Mouse (Mus musculus) retina, postnatal 1 day (tissue): ENCODE measurements around the gene Adam1a.

Source experiments
- DNase-seq: peaks from one replicate; pipeline ENCODE4 v3.0.0-alpha.2; 2012

The Adam1a gene

DNA sequence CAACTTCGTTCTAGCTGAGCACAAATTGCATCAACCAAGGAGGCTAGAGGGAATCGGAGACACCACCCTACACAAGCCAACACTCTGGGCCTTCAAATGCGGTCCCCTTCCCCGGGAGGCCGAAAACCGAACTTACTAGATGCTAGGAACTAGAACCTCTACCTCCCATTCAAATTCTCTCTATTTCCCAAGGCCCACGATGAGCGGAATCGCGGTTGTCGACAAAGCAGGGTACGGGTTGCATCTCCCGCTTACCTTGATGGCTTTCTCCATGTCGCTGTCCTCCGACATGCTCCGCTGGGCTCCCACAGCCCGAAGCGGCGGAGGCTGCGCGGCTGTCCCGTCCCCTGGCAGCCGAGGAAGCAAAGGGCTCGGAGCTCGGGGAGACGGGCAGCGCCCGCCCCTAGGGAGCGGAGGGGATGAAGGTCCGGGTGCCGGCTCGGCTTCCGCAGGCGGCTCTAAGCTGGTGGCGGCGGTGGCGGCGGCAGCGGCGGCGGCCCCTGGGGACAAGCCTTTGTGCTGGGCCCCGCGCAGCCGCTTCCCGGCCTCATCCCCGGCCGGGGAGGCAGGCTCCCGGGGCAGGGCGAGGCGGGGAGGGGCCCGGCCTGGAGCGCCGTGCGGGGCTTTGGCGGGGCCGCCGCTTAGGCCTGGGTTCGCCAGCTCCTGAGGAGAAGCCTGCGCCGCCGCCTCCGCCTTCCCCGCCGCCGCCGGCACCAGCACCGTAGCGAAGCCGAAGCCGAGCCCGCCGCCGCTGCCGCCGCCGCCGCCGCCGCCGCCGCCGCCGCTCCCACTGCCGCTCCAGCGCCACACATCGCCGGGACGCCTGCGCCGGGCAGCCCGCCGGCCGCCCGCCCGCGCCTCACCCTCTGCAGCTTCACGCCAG, at the start of gene Adam1a, which contains the start of gene Gm42878:
Gene Adam1a, minus strand, starts transcription at position 573 of the 883 bp plus-strand sequence.
Gene Gm42878, minus strand, starts transcription at position 573 of the 883 bp plus-strand sequence.
- peak; percentile 62 for DNase-seq

DNA sequence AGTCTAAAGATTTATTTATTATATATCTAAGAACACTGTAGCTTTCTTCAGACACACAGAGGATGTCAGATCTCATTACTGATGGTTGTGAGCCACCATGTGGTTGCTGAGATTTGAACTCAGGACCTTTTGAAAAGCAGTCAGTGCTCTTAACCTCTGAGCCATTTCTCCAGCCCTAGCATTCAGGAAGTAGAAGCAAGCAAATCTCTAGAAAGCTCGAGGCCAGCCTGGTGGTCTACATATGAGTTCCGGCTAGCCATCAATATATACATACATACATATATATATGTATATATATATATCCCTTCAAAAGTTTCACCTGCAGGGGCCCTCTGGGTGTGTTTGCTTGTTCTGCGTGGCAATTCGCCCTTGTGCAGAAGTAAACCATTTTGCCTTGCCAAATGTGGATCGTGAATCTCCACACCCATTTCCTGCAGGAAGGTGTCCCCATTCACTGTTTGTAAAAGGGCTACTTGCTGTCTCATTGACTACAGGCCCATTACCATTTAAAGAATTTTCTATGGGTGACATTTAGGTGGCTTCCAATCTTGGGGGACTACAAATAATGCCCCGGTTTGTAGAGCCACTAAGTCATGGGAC, 49.5 kb upstream of the Adam1a start:
- DNase-seq = no peak

DNA sequence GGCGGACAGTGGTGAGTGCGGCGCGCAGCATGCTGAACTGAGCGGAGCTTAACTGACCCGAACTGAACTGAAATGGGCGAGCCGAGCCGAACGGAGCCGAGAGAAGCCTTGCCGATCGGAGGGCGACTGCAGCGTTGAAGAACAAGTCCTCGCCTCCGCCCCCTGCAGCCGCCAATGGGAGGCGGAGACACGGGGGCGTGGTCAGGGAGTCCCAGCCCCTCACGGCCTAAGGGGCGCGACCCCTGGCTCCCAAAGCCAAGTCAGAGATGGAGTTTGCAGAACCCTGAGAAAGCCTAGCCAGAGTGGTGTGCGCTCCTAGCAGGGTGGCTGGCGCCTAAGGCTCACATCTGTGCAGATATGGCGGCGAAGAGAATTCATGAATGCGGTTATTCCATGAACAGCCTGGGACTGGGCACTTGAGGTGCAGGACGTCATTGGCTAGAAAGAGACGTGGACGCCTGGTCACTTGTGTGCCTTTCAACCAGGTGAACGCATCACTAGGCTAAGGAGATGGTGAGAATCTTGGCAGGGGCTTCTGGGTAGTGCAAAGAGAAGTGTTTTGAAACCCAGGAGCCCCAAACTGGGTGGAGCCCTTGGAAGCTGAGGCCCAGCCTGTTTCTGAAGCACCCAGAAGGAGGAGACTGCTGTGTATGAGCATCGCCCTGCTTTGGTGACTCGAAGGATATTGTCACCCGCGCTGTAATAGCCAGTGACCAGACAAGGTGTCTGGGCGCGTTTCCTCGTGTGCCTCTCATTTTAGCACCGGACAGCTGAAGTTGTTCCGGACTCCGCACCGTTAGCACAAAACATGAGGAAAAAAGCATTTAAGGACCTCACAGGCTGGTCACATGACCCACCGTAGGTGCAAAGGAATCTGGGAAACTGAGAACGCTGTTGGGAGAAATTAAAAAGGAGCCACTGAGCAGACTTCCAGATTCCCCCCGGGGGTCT, 48.4 kb upstream of the Adam1a start, which contains the start of gene Aldh2:
Gene Aldh2, minus strand, starts transcription at position 374 of the 951 bp plus-strand sequence.
- peak; percentile 89 for DNase-seq

DNA sequence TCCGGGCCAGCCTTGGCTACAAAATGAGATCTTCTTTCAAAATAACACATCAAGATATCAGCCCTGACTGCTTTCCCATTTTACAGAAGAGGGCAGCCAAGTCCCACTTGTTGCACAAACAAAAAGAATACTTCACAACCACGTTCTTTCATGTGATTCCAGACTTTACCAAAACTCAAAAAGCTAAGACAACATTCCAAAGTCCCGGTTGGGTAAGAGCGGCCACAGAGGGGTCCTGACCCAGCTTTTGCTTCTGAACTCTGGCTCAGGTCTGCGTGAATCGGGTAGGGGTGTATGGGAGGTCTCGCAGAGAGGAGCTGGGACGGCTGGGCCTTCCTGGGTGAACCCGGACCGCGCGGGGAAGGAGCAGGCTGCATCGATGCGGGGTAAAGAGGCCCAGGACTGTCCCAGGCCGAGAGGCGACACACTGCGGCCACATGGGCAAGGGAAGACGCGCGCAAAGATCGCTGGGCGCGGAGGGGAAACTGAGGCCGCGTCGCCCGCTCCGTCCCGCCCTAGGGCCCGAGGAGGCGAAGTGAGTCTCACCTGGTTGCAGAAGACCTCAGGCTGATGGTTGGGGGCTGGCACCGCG, 47.6 kb upstream of the Adam1a start:
- DNase-seq = peak; percentile 4

DNA sequence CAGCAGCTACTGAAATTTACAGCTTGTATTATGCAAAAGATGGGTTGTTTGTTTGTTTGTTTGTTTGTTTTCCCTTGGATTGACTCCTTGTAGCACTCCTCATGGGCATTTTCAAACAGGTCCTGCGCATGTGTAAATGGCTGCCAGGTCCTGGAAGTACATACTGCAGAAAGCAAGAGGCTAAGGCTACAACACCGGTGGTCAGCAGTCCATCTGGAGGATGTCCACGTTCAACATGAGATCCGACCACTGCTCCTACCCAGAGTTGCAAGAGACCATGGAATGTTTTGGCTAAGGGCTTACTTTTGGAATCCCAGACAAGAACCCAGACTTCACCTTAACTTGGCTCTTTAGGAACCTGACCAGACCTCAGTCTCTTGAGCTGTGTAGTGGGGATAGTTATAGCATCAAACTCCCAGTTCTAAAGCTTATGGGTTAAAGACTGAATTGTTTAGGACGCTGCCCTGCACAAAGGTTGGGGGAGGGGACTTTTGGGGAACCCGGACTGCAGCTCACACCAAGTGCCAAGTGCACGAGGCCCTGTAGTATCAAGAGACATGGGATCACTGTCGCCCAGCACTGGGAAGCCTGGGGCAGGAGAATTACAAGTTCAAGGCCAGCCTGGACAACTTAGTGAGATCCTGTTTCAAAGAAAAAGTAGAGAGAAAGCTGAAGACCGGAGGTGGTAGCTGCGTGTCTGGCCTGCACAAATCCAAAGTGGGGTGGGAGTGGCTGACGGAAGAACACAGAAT, 47.0 kb upstream of the Adam1a start:
- DNase-seq = no peak

DNA sequence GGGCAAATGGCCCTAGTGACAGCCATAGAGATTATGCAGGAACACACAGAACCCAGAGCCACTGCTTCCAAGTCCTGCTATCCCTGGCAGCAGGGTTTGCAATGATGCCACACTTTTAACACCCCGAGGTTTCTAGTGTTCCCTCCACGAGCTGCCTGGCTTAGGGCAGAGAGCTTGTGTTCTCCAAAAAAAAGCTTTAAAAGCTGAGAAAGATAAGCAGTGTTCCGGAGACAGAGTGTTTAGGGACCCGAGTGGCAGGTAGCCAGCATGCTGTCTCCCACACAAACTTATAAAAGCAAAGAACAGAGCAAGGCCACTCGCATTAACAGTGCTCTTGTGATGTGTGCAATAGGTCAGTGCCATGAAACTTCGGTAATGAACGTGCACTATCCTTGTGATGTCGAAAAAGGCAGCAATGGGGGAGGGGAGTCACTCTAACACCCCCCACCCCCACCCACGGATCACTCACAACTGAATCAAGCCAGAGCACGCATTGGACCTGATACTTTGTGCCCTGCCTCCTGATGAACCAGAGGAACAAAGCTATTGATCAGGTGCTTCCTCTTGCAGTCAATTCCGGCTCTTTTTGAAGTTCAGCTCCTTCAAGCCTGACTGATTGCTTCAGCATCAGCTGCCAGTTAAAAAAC, 46.3 kb upstream of the Adam1a start:
- no peak for DNase-seq

DNA sequence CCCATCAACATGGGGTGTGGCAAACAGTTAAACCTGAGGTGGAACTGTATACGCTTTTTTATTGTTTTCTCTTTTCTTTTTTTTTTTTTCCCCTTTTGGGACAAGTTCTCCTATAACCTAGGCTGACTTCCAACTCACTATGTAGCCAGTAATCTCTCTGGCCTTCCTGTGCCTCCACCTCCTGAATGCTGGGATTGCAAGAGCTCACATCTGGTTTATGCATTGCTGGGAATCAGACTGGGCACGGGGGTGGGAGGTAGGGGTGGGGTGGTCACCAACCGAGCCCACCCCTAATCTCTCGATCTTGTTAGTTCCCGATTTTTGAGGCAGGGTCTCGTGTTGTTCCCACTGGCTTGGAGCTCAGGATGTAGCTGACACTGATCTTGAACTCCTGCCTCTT, 44.6 kb upstream of the Adam1a start:
- DNase-seq = no peak

DNA sequence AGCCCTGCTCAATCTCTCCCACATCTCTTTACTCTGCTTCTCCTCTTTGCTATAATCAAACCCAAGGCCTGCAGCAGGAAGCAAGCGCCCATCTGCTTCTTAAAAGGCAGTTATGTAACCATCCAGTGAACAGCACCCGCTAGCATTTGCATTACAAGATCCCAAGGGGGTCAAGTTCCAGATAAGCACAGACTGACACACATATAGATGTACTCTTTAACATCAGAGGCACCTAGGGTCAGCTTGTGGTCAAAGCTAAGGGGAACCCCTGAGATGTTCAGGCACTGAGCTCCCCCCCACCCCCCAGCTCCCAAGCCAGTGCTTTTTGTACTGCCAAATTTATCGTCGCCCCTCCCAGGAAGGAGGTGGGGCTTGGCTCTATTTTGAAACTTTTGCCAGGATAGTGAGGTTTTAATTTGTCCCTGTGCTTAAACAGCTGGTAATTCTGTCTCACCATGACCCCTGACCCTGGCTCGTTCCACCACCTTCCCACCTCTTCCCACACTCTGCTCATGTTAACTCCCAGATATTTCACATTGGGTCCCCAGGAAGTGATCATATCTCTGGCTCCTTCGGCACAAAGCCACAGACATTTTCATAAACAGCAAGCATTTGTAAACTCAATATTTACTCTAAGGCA, 41.2 kb upstream of the Adam1a start:
- DNase-seq = no peak

DNA sequence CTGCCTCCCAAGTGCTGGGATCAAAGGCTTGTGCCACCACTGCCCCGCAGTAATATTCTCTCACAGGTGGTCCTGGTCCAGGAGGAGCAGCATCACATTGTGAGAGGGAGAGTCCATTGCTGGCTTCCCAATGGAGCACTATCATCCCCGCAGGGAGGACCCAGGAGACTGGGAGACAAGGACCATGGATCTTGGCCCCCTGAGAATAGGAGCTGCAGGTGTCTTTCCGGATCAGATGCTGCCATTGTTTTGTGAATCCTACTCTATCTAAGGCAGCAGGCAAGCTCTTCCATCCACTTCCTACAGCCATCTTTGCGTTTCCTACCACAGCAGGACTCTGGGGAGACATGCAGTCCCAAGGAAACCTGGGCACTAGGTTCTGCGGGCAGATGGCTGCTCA, 40.4 kb upstream of the Adam1a start:
- no peak for DNase-seq

DNA sequence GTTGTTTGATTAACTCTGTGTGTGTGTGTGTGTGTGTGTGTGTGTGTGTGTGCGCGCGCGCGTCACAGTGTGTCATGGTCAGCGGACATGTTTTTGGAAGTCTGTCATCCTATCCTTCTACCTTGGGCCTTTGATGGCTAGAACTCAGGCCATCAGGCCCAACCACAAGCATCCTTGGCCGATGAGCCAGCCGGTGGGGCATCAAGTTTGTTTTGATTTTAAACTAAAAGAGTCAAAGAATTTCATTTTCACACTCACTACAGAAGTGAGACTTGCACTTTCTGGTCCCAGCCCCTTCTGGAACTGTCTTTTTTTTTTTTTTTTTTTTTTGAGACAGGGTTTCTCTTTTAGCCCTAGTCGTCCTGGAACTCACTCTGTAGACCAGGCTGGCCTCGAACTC, 39.7 kb upstream of the Adam1a start:
- DNase-seq = no peak

DNA sequence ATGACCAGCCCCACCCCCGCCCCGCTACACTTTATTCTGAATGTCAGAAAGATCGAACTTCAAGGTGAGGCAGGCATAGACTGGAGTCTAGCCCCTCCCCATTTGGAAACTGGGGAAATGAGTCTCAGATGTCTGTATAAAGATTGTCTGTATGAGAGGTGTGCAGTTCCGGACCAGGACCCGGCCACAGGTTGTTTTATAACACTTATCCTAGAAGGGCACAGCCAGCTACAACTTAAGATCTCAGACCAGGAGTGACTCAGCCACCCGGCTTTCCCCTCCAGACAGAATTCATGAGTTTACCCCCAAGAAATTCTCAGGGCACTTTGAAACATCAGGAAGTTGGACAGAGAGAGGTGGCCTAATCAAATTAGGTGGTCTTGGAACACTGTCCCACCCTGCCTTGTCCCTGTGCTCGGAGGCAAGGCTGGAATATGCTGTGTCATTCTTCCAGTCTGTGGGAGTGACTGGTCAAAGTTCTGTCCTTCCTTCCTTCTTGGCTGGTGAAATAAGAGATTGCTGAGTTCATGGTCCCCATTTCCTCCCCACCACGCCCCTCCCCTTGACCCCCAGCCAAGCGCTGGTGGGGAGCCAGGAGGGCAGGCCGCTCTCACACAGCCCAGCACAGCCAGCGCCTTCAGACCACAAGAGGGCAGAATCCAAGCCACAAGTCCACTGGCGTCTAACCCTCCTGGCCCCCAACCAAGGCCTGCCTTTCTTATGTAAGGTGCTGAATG, 38.7 kb upstream of the Adam1a start:
- peak; percentile 31 for DNase-seq

DNA sequence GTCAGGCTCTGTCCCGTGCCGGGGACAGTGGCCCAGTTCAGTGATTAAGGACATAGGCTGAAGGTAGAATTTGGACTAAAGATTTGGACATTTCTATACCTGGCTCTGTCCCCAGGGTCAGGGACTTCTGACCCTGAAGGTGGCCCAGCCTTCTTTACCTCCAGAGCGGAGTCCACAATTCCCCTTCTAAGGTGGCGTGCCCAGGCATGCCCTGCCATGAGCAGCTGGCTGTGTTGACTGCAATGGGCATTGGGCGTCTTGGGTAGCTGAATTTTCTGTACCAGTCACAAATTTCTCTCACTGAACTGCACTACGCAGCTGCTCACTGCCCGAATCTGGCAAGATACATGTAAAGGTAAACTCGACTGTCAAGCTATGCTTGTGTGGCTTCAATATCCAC, 36.7 kb upstream of the Adam1a start:
- no peak for DNase-seq

DNA sequence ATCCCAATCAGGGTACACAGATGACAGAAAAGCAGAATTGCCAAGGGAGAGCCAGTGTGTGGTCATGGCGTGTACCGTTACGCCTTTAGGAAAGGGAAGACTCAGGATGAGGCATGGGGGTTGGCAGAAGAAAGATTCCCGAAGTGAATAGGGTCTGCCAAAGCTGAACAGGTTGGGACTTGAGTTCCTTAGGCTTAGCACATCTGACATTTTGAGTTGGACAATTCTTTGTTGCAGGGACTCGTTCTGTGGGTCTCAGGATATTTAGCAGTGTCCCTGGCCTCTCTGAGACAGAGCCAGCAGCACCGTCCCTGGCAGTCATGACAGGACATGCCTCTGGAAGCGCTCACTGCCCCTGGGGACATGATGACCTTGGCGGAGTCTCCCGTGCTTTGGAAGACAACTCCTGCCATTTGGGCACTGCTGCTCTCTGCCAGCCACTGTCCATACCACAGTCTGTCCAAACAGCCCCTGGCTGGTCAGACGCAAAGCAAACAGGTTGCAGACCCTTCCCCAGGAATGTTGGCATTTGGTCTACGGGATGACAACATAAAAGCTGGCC, 31.7 kb upstream of the Adam1a start:
- no peak for DNase-seq

DNA sequence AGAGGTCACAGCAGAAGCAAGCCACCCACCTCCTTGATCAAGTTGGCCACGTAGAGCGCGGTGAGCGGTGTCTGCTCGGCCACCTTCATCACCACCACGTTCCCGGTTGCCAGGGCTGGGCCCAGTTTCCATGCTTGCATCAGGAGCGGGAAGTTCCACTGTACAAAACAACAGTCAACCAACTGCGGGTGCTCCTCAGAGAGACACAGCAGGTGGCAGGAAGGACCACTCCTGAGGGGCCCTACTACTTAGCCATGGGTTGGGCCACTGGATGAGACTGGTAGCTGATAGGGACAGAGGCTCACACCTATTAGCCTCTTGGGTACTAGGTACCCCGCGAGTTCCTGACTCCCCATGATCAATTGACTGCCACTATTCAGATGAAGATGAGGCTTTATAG, 30.6 kb upstream of the Adam1a start:
- no peak for DNase-seq

DNA sequence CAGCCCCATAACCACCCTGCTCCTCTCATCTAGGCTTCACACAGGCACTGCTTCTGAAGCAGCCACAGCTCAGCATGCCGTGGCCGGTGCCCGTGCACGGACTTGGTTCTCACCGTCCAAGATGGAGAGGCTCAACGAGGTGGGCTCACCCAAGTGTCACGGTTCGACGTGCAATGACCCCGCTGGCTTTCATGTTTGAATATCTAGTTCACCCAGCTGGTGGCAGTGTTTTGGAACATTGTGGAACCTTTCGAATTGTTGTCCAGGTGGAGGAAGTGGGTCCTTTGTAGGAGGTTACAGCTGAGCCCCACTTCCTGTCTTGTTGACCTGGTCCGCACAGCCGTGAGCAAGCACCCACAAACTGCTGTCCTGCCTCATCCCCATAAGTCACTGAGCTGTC, 28.9 kb upstream of the Adam1a start:
- no peak for DNase-seq

DNA sequence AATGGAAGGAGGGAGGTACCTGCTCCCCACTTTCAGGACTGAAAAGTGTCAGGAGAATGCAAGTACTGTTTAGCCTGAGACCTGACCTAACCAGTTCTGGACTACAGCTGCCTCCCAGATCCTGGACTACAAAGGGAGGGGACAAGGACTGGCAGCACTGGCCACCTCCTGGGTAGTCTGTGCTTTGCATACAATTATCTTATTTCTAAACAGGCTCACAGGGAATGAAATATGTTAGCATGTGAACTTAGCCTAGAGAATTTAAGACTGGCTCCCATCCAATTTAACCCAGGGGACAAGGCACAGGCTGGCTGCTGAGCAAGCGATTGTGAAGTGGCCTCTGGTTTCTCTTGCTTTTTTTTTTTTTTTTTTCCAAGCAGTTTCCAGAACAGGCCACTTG, 25.5 kb upstream of the Adam1a start:
- DNase-seq = no peak

DNA sequence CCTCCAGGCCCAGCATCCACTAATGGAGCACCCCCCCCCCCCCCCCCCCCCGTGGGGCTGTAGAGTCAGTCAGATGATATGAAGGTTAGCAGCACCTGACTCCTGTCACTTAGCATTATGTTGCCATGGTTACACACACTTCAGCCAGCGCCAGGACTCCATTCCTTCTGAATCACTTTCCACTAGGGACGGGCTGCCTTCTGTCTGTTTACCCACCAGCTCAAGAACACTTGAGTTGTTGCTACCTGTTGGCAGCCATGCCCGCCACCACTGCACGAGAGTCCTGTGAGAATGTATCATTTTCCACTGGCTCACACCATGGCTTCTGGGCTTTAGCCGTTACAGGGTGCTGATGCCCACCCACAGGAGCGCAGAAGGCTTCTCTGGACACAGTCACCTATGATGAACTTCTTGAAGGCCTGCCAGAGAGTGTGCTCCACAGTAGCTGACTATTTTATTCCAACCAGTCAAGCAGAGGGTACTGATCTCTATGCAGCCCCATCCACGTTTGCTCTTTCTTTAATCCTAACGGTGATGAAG, 24.7 kb upstream of the Adam1a start:
- no peak for DNase-seq

DNA sequence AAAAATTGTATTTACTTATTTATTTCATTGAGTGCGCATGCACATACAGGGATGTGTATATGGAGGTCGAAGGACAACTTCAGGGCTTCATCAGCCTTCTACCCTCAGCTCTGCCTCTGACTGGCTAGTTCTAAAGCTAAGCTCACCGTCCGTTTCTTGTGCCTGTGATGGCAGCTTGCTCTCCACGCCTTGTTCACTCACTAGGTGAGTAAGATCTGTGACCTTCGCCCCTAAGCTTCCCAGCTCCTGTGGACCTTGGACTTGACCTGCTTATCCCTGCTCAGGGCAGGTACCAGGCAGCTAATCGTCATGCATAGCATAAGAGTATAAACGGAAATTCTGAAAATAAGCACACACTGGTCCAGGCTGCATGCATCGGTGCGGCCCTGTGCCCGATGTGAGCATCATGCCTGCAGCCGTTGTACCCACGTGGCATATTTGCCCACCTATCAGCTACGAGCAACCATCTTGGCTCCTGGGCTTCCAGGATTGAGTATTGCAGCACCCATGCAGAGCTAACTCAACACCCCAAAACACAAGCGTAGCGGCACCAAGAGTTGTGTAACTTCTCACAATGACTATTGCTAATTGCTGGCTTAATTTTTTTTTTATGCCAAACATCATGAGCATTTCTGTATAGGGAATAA, 20.9 kb upstream of the Adam1a start:
- no peak for DNase-seq

DNA sequence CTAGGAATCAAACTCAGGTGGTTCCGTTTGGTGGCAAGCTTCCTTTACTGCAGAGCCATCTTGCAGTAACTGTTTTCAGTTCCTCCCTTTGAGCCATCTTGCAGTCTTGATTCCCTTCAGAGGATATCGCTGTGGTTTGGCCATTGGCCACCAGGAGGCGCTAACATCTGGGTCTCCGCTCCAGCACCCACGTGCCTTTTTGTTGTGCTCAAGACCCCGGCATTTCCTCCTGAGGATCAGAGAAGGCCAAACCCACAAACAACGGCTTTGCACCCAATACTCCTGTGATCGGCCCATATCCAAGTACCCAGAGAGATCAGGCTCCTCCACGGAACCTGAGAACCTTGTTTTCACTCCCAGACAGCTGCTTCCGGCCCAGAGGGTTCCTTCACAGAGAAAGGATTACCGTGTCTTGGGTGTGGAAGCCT, 19.2 kb upstream of the Adam1a start:
- peak; percentile 89 for DNase-seq
